Mouse (Mus musculus) heart, postnatal 14 days (tissue): Measurements from ENCODE around the gene Prkcsh. TPM values are rescaled to one million over a fixed set of nuclear protein-coding genes. Genes with fewer than 3 reads are reported as not detected.
A peak's percentile ranks its signal among the peaks of the same experiment; 100 is the strongest.

ENCODE experiments used
- DNase-seq, 2 experiments: peaks; one replicate each; pipeline ENCODE4 v3.0.0; 2021 to 2022
- intact Hi-C: fragments of 180-260 bp; cut with DNase I; formaldehyde crosslinking; loops from one replicate; pipeline ENCODE4 v1.15.1; 2025
- total RNA-seq, 2 experiments: library from RNA; stranded (reverse); gene quantifications; 2 replicates each; pipeline ENCODE4 v1.2.3; 2021

Prkcsh gene
- total RNA-seq, 2 experiments from 2014 or later = 66.5 to 66.7 TPM

GRCm38 (mm10) chr9:21978398-21979128, 24.0 kb upstream of the Prkcsh start:
- DNase-seq = no peak
- intact Hi-C loops = loop anchor here (5.0 kb wide), 1 partner anchor 164 kb away; no protein-coding TSS in a partner anchor

GRCm38 (mm10) chr9:21983911-21984310, 18.7 kb upstream of the Prkcsh start:
- intact Hi-C loops = no loop called here
- no peak for DNase-seq

DNA sequence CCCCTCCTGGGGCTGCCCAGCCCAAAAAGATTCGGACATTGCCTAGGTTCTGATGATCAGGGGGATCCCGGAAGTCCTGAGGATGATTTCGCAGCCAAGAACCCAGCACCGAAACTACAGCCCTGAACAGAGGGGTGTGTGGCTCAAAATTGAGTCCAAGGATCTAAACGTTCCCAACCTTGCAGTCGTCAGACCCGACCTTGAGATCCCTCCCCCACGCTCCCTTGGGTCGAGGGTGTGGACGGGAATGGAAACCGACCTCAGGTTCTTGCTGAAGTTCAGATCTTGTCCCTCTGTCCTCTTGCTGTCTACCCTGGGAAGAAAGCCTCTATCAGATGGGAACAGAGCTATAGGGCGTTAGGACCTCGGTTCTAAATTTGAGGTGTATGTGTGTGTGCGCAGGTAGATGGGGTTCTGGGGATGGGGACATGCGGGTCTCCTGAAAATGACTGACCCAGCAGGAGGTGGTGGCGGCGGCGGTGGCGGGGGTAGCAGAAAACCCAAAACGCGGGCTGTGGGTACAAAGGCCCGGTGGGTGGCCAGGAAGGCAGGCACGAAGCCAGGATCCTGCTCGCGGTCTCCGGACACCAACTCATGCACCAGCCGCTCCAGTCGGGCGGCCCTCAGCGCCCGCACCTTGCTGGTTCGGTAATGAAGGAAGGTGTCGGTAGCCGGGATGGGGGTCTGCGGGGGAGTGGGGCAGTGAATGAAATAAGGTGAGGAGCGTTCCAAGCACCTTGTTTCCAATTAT, 14.8 kb upstream of the Prkcsh start:
- intact Hi-C loops = no loop called here
- DNase-seq = no peak

DNA sequence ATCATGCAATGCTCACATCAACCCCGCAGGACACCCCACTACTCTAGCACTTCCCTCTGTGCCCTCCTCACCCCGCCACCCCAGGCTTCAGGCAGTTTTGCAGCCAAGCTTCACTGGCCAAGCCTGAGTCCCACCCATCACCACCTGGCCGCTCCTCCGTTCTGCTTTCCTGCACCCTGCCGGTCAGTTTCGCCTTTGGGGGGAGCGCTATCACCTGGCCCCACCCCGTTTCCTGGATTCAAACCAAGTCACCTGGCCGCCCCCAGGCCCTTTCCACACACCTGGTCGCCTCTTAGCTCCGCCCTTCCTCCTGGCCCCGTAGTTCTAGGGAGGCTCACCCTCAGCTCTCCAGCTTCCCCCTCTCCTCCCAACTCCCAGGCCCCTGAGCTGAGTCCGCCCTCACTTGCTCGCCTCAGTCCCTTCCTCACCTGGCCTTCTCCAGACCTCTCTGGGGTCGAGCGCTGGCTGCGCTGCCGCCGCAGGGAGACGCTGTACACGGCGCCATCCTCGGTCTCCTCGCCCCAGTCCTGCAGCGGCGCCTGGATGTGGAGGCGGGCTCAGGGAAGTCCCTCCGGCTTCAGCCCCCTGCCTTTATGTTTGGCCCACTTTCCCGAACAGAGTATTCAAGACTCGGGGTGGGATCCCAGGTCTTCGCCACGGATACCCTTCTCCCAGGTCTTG, 14.0 kb upstream of the Prkcsh start:
- intact Hi-C loops = no loop called here
- DNase-seq = peak in 1 of 2 experiments; percentile 15

DNA sequence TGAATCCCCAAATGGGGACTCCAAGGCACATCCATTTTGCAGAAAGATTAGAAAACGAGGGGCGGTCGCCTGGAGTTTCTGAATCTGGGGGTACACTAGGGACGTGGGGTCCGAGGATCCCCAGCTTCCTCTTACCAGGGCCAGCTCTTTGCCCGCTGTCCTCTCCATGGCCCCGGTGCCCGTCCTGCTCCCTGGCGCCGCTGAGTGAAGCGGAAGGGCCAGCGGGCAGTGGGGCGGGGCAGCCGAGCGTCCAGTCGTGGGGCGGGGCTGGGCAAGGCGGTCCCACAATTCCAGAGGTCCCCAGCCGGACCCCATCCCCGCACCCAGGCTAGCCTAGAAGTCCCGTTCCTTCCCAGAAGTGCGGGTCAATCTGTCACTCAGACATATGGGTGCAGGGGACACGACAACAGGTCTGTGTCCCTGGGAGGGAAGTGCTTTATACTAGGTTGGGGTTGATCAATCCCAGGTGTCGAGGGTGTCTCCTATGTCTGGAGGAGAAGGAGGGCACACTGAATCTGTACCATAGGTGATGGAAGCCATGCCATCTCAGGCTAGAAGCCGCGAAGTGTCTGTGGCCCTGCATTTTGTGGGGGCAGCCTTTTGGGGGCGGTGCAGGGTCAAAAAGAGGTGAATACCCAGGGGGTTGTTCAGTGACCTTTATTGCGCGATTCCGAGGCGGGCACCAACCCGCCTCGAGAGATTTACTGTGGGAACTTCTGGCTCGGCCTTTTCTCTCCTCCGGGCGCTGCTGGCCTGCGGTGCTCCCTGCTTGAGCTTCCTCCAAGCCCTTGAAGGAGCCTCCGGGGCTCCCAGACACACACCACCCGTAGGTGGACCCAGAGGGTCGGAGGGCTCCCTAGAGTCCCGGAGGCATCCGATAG, 13.1 kb upstream of the Prkcsh start, which contains the start of gene Rgl3:
Gene Rgl3, minus strand, starts transcription at position 217 of the 881 bp plus-strand sequence.
- intact Hi-C loops = no loop called here
- DNase-seq = peak; percentile 61 to 62

DNA sequence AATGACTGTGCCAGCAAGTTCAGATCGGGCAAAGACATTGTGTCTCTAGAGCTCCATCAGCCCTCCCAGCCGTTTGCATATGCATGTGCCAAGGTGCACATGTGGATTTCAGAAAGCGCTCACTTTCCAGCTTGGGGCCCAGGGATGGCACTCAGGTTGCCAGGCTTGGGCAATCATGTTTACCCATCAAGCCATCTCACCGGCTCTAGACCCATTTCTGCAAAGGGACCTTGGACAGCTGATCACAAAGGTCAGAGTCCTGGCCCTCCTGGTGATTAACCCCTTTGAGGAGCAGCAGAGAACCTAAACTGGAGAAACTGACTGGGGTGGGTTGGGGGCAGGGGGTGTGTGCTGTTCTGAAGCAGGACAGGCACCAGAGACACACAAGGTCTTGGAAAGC, 10.4 kb upstream of the Prkcsh start:
- DNase-seq = no peak
- intact Hi-C loops = no loop called here

DNA sequence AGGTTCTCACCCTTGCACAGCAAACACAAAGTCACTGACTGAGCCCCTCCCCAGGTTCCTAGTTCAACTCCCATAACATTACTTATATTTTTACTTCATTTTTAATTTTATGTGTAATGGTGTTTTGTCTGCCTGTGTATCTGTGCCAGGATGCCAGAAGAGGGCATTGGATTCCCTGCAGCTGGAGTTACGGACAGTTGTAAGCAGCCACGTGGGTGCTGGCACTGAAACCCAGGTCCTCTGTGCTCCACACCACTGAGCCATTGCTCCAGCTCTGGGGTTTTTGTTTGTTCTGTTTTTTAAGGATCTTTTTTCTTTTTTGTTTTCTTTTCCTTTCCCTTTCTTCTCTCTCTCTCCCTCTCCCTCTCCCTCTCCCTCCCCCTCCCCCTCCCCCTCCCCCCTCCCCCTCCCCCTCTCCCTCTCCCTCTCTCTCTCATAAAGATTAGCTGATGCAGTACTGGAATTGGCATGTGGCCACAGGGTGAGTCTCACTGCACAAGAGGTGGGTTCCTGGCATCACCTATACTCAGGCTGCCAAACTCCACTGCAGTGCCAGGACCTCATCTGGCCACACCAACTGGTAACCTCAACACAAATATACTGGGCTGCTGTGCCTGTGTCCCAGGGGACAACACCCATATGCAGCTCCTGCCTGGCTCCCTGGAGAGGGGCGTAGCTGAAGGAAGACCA, 6.3 kb upstream of the Prkcsh start:
- intact Hi-C loops = no loop called here
- no peak for DNase-seq

GRCm38 (mm10) chr9:22000296-22000695, 2.3 kb upstream of the Prkcsh start:
- DNase-seq = no peak
- intact Hi-C loops = no loop called here

DNA sequence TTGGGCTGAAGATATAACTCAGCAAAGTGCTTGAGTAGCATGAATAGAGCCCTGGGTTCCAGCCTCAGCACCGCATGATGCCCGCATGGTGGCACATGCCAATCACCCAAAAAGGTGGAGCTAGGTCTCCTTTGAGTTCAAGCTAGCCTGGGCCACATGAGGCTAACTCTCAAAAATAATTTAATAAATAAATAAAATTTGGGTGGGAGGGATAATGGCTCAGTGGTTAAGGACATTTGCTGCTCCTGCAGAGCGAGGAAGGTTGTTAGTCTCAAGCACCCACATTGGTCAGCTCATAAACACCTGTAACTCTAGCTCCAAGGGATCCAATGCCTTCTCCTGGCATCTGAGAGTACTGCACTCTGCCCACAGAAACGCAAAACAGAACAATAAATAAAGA, 973 bp upstream of the Prkcsh start:
- DNase-seq = no peak
- intact Hi-C loops = no loop called here

- intact Hi-C loops = no loop called here
Measured at GRCm38 (mm10) chr9:22003163-22003554, 553 bp downstream of the Prkcsh start.

DNA sequence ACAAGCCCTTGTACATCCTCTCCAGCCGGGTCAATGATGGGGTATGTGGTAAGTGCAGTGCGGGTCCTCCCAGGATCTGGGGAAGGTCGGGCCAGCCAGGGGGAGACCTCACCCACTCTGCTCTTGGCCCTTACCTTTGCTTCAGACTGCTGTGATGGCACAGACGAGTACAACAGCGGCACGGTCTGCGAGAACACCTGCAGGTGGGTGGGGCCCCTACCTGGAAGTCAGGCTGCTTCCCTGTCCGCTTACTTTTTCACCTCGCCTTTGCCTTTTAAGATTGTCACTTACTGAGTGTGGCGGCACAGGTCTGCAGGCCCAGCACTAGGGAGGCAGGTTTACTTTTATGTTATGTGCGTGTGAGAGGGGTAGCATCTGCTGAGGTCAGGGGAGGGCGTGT, 1.9 kb downstream of the Prkcsh start:
- DNase-seq = no peak
- intact Hi-C loops = no loop called here

More at GRCm38 (mm10) chr9:22003163-22003554, 553 bp downstream of the Prkcsh start:
- DNase-seq = peak in 1 of 2 experiments; percentile 26

DNA sequence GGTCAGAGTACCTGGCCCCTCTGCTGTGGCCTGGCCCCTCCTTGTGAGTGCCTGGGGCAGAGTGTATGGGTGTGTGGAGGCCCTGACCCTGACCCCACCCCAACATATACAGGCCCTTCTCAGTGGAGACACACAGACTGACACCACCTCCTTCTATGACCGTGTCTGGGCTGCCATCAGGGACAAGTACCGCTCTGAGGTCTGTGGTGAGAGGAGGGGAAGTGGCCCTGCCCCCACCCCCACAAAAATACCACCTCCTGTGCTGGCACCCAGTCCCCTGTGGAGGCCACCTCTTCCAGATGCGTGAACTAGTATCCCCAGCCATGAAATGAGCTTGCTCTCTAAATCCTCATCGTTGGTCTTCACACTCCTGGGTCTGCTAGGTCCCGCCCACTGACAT, 8.4 kb downstream of the Prkcsh start:
- DNase-seq = no peak
- intact Hi-C loops = no loop called here

DNA sequence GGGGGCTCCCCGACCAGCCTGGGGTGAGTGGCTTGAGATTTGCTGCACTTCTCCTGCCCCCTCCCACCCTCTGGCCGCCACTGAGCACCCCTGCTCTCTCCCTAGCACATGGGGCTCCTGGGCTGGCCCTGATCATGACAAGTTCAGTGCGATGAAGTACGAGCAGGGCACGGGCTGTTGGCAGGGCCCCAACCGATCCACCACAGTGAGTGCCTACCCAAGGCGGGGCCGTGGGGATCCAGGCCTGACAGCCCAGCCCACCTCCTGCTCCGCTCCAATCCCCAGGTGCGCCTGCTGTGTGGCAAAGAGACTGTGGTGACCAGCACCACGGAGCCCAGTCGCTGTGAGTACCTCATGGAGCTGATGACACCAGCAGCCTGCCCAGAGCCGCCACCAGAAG, 10.1 kb downstream of the Prkcsh start:
- intact Hi-C loops = no loop called here
- no peak for DNase-seq

DNA sequence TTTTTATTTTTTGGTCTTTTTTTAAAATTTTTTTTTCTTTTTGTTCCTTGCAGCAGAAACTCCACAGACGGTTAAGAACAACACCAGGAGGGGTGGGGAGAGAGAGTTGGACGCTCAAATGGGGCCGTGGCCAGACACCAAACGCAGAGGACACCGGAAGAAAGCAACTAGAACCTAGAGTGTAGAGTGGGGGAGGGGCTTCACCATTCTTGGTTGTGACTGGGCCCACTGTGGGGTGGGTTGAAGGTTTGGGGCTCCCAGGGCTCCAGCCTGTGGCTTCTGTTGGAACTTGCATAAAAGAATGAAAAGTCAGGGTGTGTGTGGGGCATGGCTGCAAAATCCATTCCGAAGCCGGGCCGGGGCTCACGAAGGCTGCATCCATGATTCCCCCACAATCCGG, 13.6 kb downstream of the Prkcsh start:
- DNase-seq = no peak
- intact Hi-C loops = no loop called here

DNA sequence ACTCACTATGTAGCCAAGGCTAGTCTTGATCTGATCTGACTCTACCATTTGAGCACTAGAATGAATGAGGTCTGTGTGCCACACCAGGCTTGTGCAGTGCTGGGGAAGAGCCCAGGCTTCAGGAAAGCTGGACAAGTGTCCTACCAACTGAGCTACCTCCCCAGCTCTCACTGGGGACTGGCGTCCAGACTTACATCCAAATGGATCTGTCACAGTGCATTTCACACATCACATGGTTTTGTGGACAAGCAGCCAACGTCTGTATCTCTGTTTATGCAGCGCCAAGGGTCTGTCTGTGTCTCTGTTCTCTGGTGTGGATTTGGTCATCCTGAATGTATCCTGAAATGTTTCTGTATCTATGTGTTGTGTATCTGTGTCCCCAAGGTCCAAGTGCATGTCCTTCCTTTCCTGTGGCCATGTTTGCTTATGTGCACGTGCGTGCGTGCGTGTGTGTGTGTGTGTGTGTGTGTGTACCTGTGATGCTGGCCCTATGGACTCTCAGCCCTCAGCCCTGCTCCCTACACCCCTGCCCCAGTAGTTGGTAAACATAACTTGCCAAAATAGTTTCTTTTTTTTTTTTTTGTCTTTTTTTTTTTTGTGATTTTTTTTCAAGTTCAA, 14.7 kb downstream of the Prkcsh start:
- intact Hi-C loops = no loop called here
- DNase-seq = no peak

- intact Hi-C loops = no loop called here
Measured at GRCm38 (mm10) chr9:22024592-22024991, 22.0 kb downstream of the Prkcsh start.

GRCm38 (mm10) chr9:22028467-22028866, 25.9 kb downstream of the Prkcsh start:
- no peak for DNase-seq
- intact Hi-C loops = no loop called here

More at GRCm38 (mm10) chr9:22024592-22024991, 22.0 kb downstream of the Prkcsh start:
- DNase-seq = no peak

GRCm38 (mm10) chr9:22030386-22030785, 27.8 kb downstream of the Prkcsh start:
- intact Hi-C loops = no loop called here
- no peak for DNase-seq
